Mouse (Mus musculus) heart, embryonic 16.5 days (tissue): ENCODE data around the gene Rflna. TPM values are rescaled to one million over a fixed set of nuclear protein-coding genes. Genes with fewer than 3 reads are reported as not detected.
A peak's percentile ranks its signal among the peaks of the same experiment; 100 is the strongest.

Source experiments
- ATAC-seq: fragments of 200-750 bp; cut with Nextera tagmentation; replicated peaks from 2 replicates; pipeline ENCODE4 v1.8.0; 2017; ENCODE audit warnings: moderate number of reproducible peaks; ENCODE audit not compliant: insufficient read depth, low FRiP score; ENCODE audit errors: extremely low read depth
- H3K27ac ChIP-seq: fragments of 300-500 bp; sonication (generic); 2 replicates; pipeline ENCODE4 v1.5.1; 2014; ENCODE audit warnings: mild to moderate bottlenecking, low read length, control low read depth, moderate library complexity
- H3K27me3 ChIP-seq: fragments of 300-500 bp; sonication (generic); 2 replicates; pipeline ENCODE4 v1.6.1; 2014; ENCODE audit warnings: low read length, mixed read lengths; ENCODE audit not compliant: control insufficient read depth, insufficient read depth
- H3K36me3 ChIP-seq: fragments of 300-500 bp; sonication (generic); 2 replicates; pipeline ENCODE4 v1.6.1; 2014; ENCODE audit not compliant: control insufficient read depth, insufficient read depth
- H3K4me1 ChIP-seq: fragments of 300-500 bp; sonication (generic); 2 replicates; pipeline ENCODE4 v1.6.1; 2014; ENCODE audit warnings: low read length, mixed read lengths; ENCODE audit not compliant: control insufficient read depth, insufficient read depth
- H3K4me2 ChIP-seq: fragments of 300-500 bp; sonication (generic); 2 replicates; pipeline ENCODE4 v1.6.1; 2014; ENCODE audit warnings: low read depth, mild to moderate bottlenecking, control low read depth, low read length
- H3K4me3 ChIP-seq: fragments of 300-500 bp; sonication (generic); 2 replicates; pipeline ENCODE4 v1.5.1; 2014; ENCODE audit warnings: mild to moderate bottlenecking, control low read depth, low read length
- H3K9ac ChIP-seq: fragments of 300-500 bp; sonication (generic); 2 replicates; pipeline ENCODE4 v1.6.1; 2014; ENCODE audit warnings: low read length, control low read depth
- H3K9me3 ChIP-seq: fragments of 300-500 bp; sonication (generic); replicated peaks from 2 replicates; pipeline ENCODE4 v1.6.1; 2016; ENCODE audit warnings: low read length; ENCODE audit not compliant: control insufficient read depth
- WGBS: fragments of 180-500 bp; shearing (Covaris S2); extraction: QIAGEN DNeasy Blood & Tissue Kit; methylation state at CpG from one replicate; pipeline ENCODE4 v1.1.7; 2014; 5-methylcytosine and 5-hydroxymethylcytosine counted together
- polyA plus RNA-seq: library from polyadenylated mRNA; unstranded; fragments of >200 nt; fragmentation: Nextera tagmentation; extraction: Ambion mirVana; gene quantifications from 2 replicates; pipeline ENCODE4 v1.2.1, GENCODE M21; 2015

Rflna gene
- polyA plus RNA-seq, 1 experiment from 2014 or later, result 1.0 TPM

GRCm38 (mm10) chr5:124963806-124964672 lies 39.0 kb upstream of the Rflna start:
- Histone ChIP-seq H3K4me3 (peak overlapping the region; percentile 20; the same call in 1 of the 2 replicates), H3K36me3 (no peaks in the 10 kb centered on the region), H3K9ac (peak overlapping the region; percentile 40), H3K27me3 (no peaks in the 10 kb centered on the region), H3K4me2 (peak overlapping the region; percentile 57), H3K4me1 (peaks cover 17% of the 10 kb centered on the region), H3K9me3 (peaks cover 3% of the 10 kb centered on the region), H3K27ac (0 out of 2 replicates have a peak overlapping the region, but pooled peaks have one; percentile 1)
- 40% methylated on average over 22 of the region's 22 CpGs for WGBS
- peak; percentile 46; the same call in 1 of the 2 replicates for ATAC-seq

- Histone ChIP-seq H3K9me3 (no peaks in the 10 kb centered on the region; the same call in 1 of the 2 replicates), H3K36me3 (no peaks in the 10 kb centered on the region), H3K4me3 (no peak overlapping the region), H3K27me3 (no peaks in the 10 kb centered on the region), H3K4me2 (no peak overlapping the region), H3K4me1 (peaks cover 3% of the 10 kb centered on the region; the same call in 1 of the 2 replicates), H3K27ac (no peak overlapping the region), H3K9ac (no peak overlapping the region)
- 72% methylated on average over 14 of the region's 14 CpGs for WGBS
- no peak for ATAC-seq
These were observed 36.2 kb upstream of the Rflna start for GRCm38 (mm10) chr5:124966622-124967332.

- WGBS, result 50% methylated on average over 8 of the region's 8 CpGs
- H3K4me1 ChIP-seq, result no peaks in the 10 kb centered on the region
- H3K27ac ChIP-seq, result no peak overlapping the region
- no peaks in the 10 kb centered on the region; the same call in 1 of the 2 replicates for H3K9me3 ChIP-seq
- H3K36me3 ChIP-seq, result no peaks in the 10 kb centered on the region
- H3K4me2 ChIP-seq, result no peak overlapping the region
- no peak overlapping the region for H3K4me3 ChIP-seq
- H3K9ac ChIP-seq, result no peak overlapping the region
- no peaks in the 10 kb centered on the region for H3K27me3 ChIP-seq
- ATAC-seq, result no peak
These were observed 33.2 kb upstream of the Rflna start for GRCm38 (mm10) chr5:124969790-124970189.

- Histone ChIP-seq H3K36me3 (no peaks in the 10 kb centered on the region), H3K9ac (no peak overlapping the region), H3K27me3 (no peaks in the 10 kb centered on the region), H3K9me3 (peaks cover 7% of the 10 kb centered on the region; the same call in 1 of the 2 replicates), H3K27ac (no peak overlapping the region), H3K4me3 (no peak overlapping the region), H3K4me2 (no peak overlapping the region), H3K4me1 (peaks cover 10% of the 10 kb centered on the region)
- ATAC-seq, result no peak
- WGBS, result 88% methylated on average over 5 of the region's 5 CpGs
These were observed 16.8 kb upstream of the Rflna start for GRCm38 (mm10) chr5:124986222-124986621.

- H3K27me3 ChIP-seq, result no peaks in the 10 kb centered on the region
- H3K4me3 ChIP-seq, result no peak overlapping the region
- H3K27ac ChIP-seq, result no peak overlapping the region
- H3K9ac ChIP-seq, result no peak overlapping the region
- WGBS, result 84% methylated on average over 5 of the region's 5 CpGs
- H3K4me1 ChIP-seq, result peaks cover 10% of the 10 kb centered on the region
- H3K9me3 ChIP-seq, result peaks cover 7% of the 10 kb centered on the region; the same call in 1 of the 2 replicates
- no peak for ATAC-seq
- no peaks in the 10 kb centered on the region for H3K36me3 ChIP-seq
- no peak overlapping the region for H3K4me2 ChIP-seq
These were observed 16.4 kb upstream of the Rflna start for GRCm38 (mm10) chr5:124986656-124987055.

GRCm38 (mm10) chr5:124989724-124990123 lies 13.3 kb upstream of the Rflna start:
- Histone ChIP-seq H3K27ac (peak overlapping the region; percentile 61), H3K4me3 (no peak overlapping the region), H3K4me1 (peaks cover 10% of the 10 kb centered on the region), H3K27me3 (no peaks in the 10 kb centered on the region), H3K9ac (no peak overlapping the region), H3K36me3 (no peaks in the 10 kb centered on the region), H3K9me3 (no peaks in the 10 kb centered on the region), H3K4me2 (no peak overlapping the region)
- peak; percentile 76 for ATAC-seq
- WGBS, result 43% methylated on average over 2 of the region's 2 CpGs

GRCm38 (mm10) chr5:124992323-124992722 lies 10.7 kb upstream of the Rflna start:
- Histone ChIP-seq H3K9me3 (no peaks in the 10 kb centered on the region), H3K27me3 (no peaks in the 10 kb centered on the region), H3K4me2 (no peak overlapping the region), H3K36me3 (no peaks in the 10 kb centered on the region), H3K4me1 (peaks cover 12% of the 10 kb centered on the region), H3K27ac (peak overlapping the region; percentile 64), H3K9ac (no peak overlapping the region), H3K4me3 (no peak overlapping the region)
- ATAC-seq, result no peak
- 76% methylated on average over 8 of the region's 8 CpGs for WGBS

- H3K27ac ChIP-seq, result peak overlapping the region; percentile 64
- no peak overlapping the region for H3K9ac ChIP-seq
- no peak overlapping the region for H3K4me2 ChIP-seq
- H3K4me1 ChIP-seq, result peaks cover 12% of the 10 kb centered on the region
- no peaks in the 10 kb centered on the region for H3K9me3 ChIP-seq
- H3K27me3 ChIP-seq, result no peaks in the 10 kb centered on the region
- no peak for ATAC-seq
- H3K4me3 ChIP-seq, result no peak overlapping the region
- WGBS, result 51% methylated on average over 11 of the region's 11 CpGs
- H3K36me3 ChIP-seq, result no peaks in the 10 kb centered on the region
These were observed 10.1 kb upstream of the Rflna start for GRCm38 (mm10) chr5:124992891-124993290.

GRCm38 (mm10) chr5:124996816-124997215 lies 6.2 kb upstream of the Rflna start:
- no peak for ATAC-seq

More at GRCm38 (mm10) chr5:124996816-124997215, 6.2 kb upstream of the Rflna start:
- Histone ChIP-seq H3K9me3 (no peaks in the 10 kb centered on the region), H3K36me3 (no peaks in the 10 kb centered on the region), H3K4me2 (no peak overlapping the region), H3K4me1 (0 out of 2 replicates have a peak, but pooled peaks cover 2% of the 10 kb centered on the region), H3K27ac (no peak overlapping the region), H3K9ac (no peak overlapping the region), H3K4me3 (no peak overlapping the region), H3K27me3 (no peaks in the 10 kb centered on the region)
- 50% methylated on average over 6 of the region's 6 CpGs for WGBS
